Mouse (Mus musculus) CD4-positive, CD25-positive, alpha-beta regulatory T cell, adult 4 months (primary cell): ENCODE measurements around the gene Cux1. TPM values are rescaled to one million over a fixed set of nuclear protein-coding genes. Genes with fewer than 3 reads are reported as not detected.

Source experiments
- ATAC-seq: one replicate; pipeline ENCODE4 v1.8.0; 2017
- polyA plus RNA-seq, 2 experiments: library from polyadenylated mRNA; unstranded; fragments of 100-300 nt; shearing (Covaris generic); gene quantifications; one replicate each; pipeline ENCODE4 v1.2.1; 2017

Gene Cux1
- polyA plus RNA-seq, 2 experiments from 2014 or later, result 48.1 to 69.0 TPM

- no peak for ATAC-seq
These were observed 195.0 kb downstream of the Cux1 start for GRCm38 (mm10) chr5:136372276-136372675.

GRCm38 (mm10) chr5:136363421-136363820 lies 203.9 kb downstream of the Cux1 start:
- ATAC-seq, result no peak

GRCm38 (mm10) chr5:136362473-136363230 lies 204.6 kb downstream of the Cux1 start:
- no peak for ATAC-seq

GRCm38 (mm10) chr5:136362021-136362420 lies 205.3 kb downstream of the Cux1 start:
- no peak for ATAC-seq

GRCm38 (mm10) chr5:136357227-136357626 lies 210.1 kb downstream of the Cux1 start:
- no peak for ATAC-seq

- ATAC-seq, result no peak
These were observed 211.6 kb downstream of the Cux1 start for GRCm38 (mm10) chr5:136355583-136356126.

- no peak for ATAC-seq
These were observed 212.6 kb downstream of the Cux1 start for GRCm38 (mm10) chr5:136354729-136355128.

GRCm38 (mm10) chr5:136353114-136353513 lies 214.2 kb downstream of the Cux1 start:
- no peak for ATAC-seq

- no peak for ATAC-seq
These were observed 224.0 kb downstream of the Cux1 start for GRCm38 (mm10) chr5:136343156-136343890.

GRCm38 (mm10) chr5:136336798-136337527 lies 230.3 kb downstream of the Cux1 start:
- ATAC-seq, result no peak

- ATAC-seq, result no peak
These were observed 231.6 kb downstream of the Cux1 start for GRCm38 (mm10) chr5:136335681-136336080.

GRCm38 (mm10) chr5:136334780-136335179 lies 232.5 kb downstream of the Cux1 start:
- no peak for ATAC-seq

- ATAC-seq, result no peak
These were observed 233.2 kb downstream of the Cux1 start for GRCm38 (mm10) chr5:136334051-136334450.

- ATAC-seq, result no peak
These were observed 234.4 kb downstream of the Cux1 start for GRCm38 (mm10) chr5:136332786-136333462.

- no peak for ATAC-seq
These were observed 239.6 kb downstream of the Cux1 start for GRCm38 (mm10) chr5:136327736-136328135.

- no peak for ATAC-seq
These were observed 240.7 kb downstream of the Cux1 start for GRCm38 (mm10) chr5:136326626-136327025.

GRCm38 (mm10) chr5:136324506-136324905 lies 242.8 kb downstream of the Cux1 start:
- ATAC-seq, result no peak

- ATAC-seq, result no peak
These were observed 245.9 kb downstream of the Cux1 start for GRCm38 (mm10) chr5:136321378-136321777.

- ATAC-seq, result no peak
These were observed 254.7 kb downstream of the Cux1 start for GRCm38 (mm10) chr5:136312566-136312965.

- no peak for ATAC-seq
These were observed 255.1 kb downstream of the Cux1 start for GRCm38 (mm10) chr5:136312166-136312565.

GRCm38 (mm10) chr5:136306254-136306653 lies 261.0 kb downstream of the Cux1 start:
- no peak for ATAC-seq

GRCm38 (mm10) chr5:136303409-136303983 lies 263.8 kb downstream of the Cux1 start:
- no peak for ATAC-seq
